Mouse (Mus musculus): ENCODE results near the gene Tas2r144.

GRCm38 (mm10) chr6:42182462-42182861, 32.7 kb upstream of the Tas2r144 start:
- TF ChIP-seq GATA1 (IDR thresholded peaks at IDR 0.05; ENCODE audit: borderline replicate concordance, low read length) (no peak), FLI1 (IDR thresholded peaks at IDR 0.05; ENCODE audit: low read length) (no peak)

Data from megakaryocyte, embryonic 14.5 days (primary cell).